Mouse (Mus musculus) layer of hippocampus, postnatal 10 days (tissue): ENCODE results near the gene Olfr983. TPM values are rescaled to one million over a fixed set of nuclear protein-coding genes. Genes with fewer than 3 reads are reported as not detected.

Experiments
- DNase-seq, 2 experiments: peaks; one replicate each; pipeline ENCODE4 v3.0.0; 2021; ENCODE audit warnings: low spot score in 2 of 2
- long read RNA-seq: library from polyadenylated mRNA; stranded (forward); transcript quantifications from one replicate; pipeline ENCODE4 v2.0.0, GENCODE M21; 2023
- total RNA-seq, 2 experiments: library from RNA; stranded (reverse); gene quantifications; 2 replicates each; pipeline ENCODE4 v1.2.3; 2021

Gene Olfr983
- not detected for total RNA-seq
- long read RNA-seq = 0 reads

GRCm38 (mm10) chr9:40093495-40093894, at the start of gene Olfr983:
Gene Olfr983, minus strand, starts transcription at chr9:40093595.
- DNase-seq = no peak

- no peak for DNase-seq
Observed at GRCm38 (mm10) chr9:40141544-40141943, 48.1 kb upstream of the Olfr983 start.

GRCm38 (mm10) chr9:40139484-40139883, 46.1 kb upstream of the Olfr983 start:
- no peak for DNase-seq

GRCm38 (mm10) chr9:40136987-40137688, 43.7 kb upstream of the Olfr983 start:
- DNase-seq = no peak

GRCm38 (mm10) chr9:40130556-40130955, 37.2 kb upstream of the Olfr983 start:
- DNase-seq = no peak

- no peak for DNase-seq
Observed at GRCm38 (mm10) chr9:40130084-40130483, 36.7 kb upstream of the Olfr983 start, which contains the start of gene Olfr985. Gene Olfr985, minus strand, starts transcription at chr9:40130184.

GRCm38 (mm10) chr9:40117287-40117659, 23.9 kb upstream of the Olfr983 start:
- no peak for DNase-seq

GRCm38 (mm10) chr9:40116645-40117286, 23.4 kb upstream of the Olfr983 start:
- no peak for DNase-seq

GRCm38 (mm10) chr9:40114106-40114505, 20.7 kb upstream of the Olfr983 start, which contains the start of gene Olfr984:
Gene Olfr984, minus strand, starts transcription at chr9:40114206.
- DNase-seq = no peak

GRCm38 (mm10) chr9:40094769-40095168, 1.4 kb upstream of the Olfr983 start:
- no peak for DNase-seq

GRCm38 (mm10) chr9:40073529-40073928, 19.9 kb downstream of the Olfr983 start, which contains the start of gene Olfr982:
Gene Olfr982, plus strand, starts transcription at chr9:40073829.
- no peak for DNase-seq

- DNase-seq = no peak
Observed at GRCm38 (mm10) chr9:40050138-40050537, 43.3 kb downstream of the Olfr983 start.

Other genes starting within 250 kb of the Olfr983 start
- gene Olfr972, start 227.2 kb downstream of the Olfr983 start, total RNA-seq = not detected
- gene Olfr229, start 186.3 kb downstream of the Olfr983 start, total RNA-seq = not detected
- gene Olfr974, start 156.1 kb downstream of the Olfr983 start, total RNA-seq = not detected
- not detected for gene Olfr975, start 141.5 kb downstream of the Olfr983 start, total RNA-seq
- gene Olfr976, start 132.5 kb downstream of the Olfr983 start, total RNA-seq = not detected
- not detected for gene Olfr978, start 101.5 kb downstream of the Olfr983 start, total RNA-seq
- gene Olfr979, start 90.1 kb downstream of the Olfr983 start, total RNA-seq = not detected
- gene Olfr980, start 84.0 kb downstream of the Olfr983 start, total RNA-seq = not detected
- gene Olfr981, start 72.1 kb downstream of the Olfr983 start, total RNA-seq = not detected
- gene Olfr982, start 19.8 kb downstream of the Olfr983 start, total RNA-seq = not detected
- gene Olfr984, start 20.6 kb upstream of the Olfr983 start, total RNA-seq = under 1 TPM in 1 of 2 experiments, not detected in 1; 0.07 TPM
- gene Olfr985, start 36.6 kb upstream of the Olfr983 start, total RNA-seq = not detected
- gene Tmem225, start 54.5 kb upstream of the Olfr983 start, total RNA-seq = not detected
- not detected for gene Olfr986, start 87.3 kb upstream of the Olfr983 start, total RNA-seq
- 1 to 10 TPM; 4.9 to 5.2 TPM for gene Zfp202, start 98.7 kb upstream of the Olfr983 start, total RNA-seq
- 100 to 1,000 TPM; 205 to 209 TPM for gene Scn3b, start 175.6 kb upstream of the Olfr983 start, total RNA-seq